In the genomic region with DNA sequence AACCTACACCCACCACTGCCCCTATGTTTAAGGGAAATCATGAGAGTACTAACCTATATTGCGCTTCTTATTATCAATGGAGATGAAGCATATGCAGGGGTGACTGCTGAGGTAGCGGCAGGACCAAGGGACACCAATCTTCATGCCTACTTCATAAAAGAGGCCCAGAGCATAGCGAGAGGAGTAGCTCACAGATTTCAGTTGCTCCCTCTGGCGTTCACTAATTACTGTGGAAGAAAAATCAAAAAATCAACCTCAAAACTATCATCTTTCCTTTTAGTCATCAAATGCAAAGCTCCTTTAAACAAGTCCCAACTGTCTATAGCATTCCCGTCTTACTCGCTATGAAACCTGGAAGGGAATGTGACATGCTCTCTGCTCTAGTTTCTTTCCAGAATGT, we compare ENCODE assay signal across 15 mouse cellular contexts.
"Had no signal": no experiment of that assay in that cellular context is flagged by ENCODE, and none has a peak within 500 bp of the region (broad histone marks: within the 10 kb centered on the region; RNA-seq: fewer than 3 reads in every experiment).

No protein-coding gene starts in this region.

- H3K36me3 ChIP-seq: intestine, embryonic 15.5 days; limb, embryonic 12.5 days; liver, embryonic 13.5 days; midbrain, embryonic 10.5 days; midbrain, embryonic 15.5 days; neural tube, embryonic 13.5 days had no signal

- H3K9me3 ChIP-seq: intestine, embryonic 15.5 days; limb, embryonic 12.5 days; liver, embryonic 13.5 days; midbrain, embryonic 10.5 days; midbrain, embryonic 15.5 days; neural tube, embryonic 13.5 days had no signal

- H3K27ac ChIP-seq: intestine, embryonic 15.5 days; limb, embryonic 12.5 days; liver, embryonic 13.5 days; midbrain, embryonic 10.5 days; midbrain, embryonic 15.5 days; neural tube, embryonic 13.5 days had no signal

- H3K4me2 ChIP-seq: intestine, embryonic 15.5 days; limb, embryonic 12.5 days; liver, embryonic 13.5 days; midbrain, embryonic 15.5 days; neural tube, embryonic 13.5 days had no signal

- DNase-seq: kidney, adult 8-10 months; kidney, postnatal 36 days; liver; liver, embryonic 13.5 days; liver, postnatal 0 days; retina, postnatal 1 day; right cerebral cortex, postnatal 4 days; spleen, adult 18-20 months; thymus, adult 2 months; thymus, postnatal 36 days had no signal

- H3K27me3 ChIP-seq: intestine, embryonic 15.5 days; limb, embryonic 12.5 days; liver, embryonic 13.5 days; midbrain, embryonic 15.5 days; neural tube, embryonic 13.5 days had no signal

- H3K4me3 ChIP-seq: intestine, embryonic 15.5 days; limb, embryonic 12.5 days; liver, embryonic 13.5 days; midbrain, embryonic 10.5 days; midbrain, embryonic 15.5 days; neural tube, embryonic 13.5 days had no signal

- H3K4me1 ChIP-seq: intestine, embryonic 15.5 days; limb, embryonic 12.5 days; liver, embryonic 13.5 days; midbrain, embryonic 10.5 days; midbrain, embryonic 15.5 days; neural tube, embryonic 13.5 days had no signal

- ATAC-seq: intestine, embryonic 15.5 days; liver, postnatal 0 days; midbrain, embryonic 15.5 days had no signal

- H3K9ac ChIP-seq: intestine, embryonic 15.5 days; limb, embryonic 12.5 days; liver, embryonic 13.5 days; liver, postnatal 0 days; midbrain, embryonic 15.5 days; neural tube, embryonic 13.5 days had no signal
